Mouse (Mus musculus): ENCODE data around the gene Gm10322. TPM values are rescaled to one million over a fixed set of nuclear protein-coding genes. Genes with fewer than 3 reads are reported as not detected.

The Gm10322 gene
- polyA plus RNA-seq, 1 experiment from 2014 or later: not detected

GRCm38 (mm10) chr10:59637596-59638124 is 21.8 kb downstream of the Gm10322 start:
- Histone ChIP-seq H3K27me3 (replicated peaks; ENCODE audit: control insufficient read depth, insufficient read depth, low read length) (no peaks in the 10 kb centered on the region), H3K36me3 (ENCODE audit: control insufficient read depth, insufficient read depth, low read length) (no peaks in the 10 kb centered on the region), H3K4me2 (ENCODE audit: low read length) (no peak overlapping the region), H3K27ac (ENCODE audit: low read depth, low read length) (no peak overlapping the region), H3K4me3 (ENCODE audit: low read length) (no peak overlapping the region), H3K9me3 (ENCODE audit: control insufficient read depth, low read length) (no peaks in the 10 kb centered on the region), H3K9ac (ENCODE audit: low read depth, low read length) (no peak overlapping the region), H3K4me1 (ENCODE audit: control insufficient read depth, insufficient read depth, low read depth, low read length) (no peaks in the 10 kb centered on the region)
- ATAC-seq: no peak
- 86% methylated on average over 7 of the region's 7 CpGs for WGBS

GRCm38 (mm10) chr10:59638576-59638975 is 22.7 kb downstream of the Gm10322 start:
- ATAC-seq: no peak
- H3K4me1 ChIP-seq (ENCODE audit: control insufficient read depth, insufficient read depth, low read depth, low read length): no peaks in the 10 kb centered on the region
- H3K4me3 ChIP-seq (ENCODE audit: low read length): no peak overlapping the region
- 81% methylated on average over 6 of the region's 6 CpGs for WGBS
- H3K9me3 ChIP-seq (ENCODE audit: control insufficient read depth, low read length): no peaks in the 10 kb centered on the region
- H3K36me3 ChIP-seq (ENCODE audit: control insufficient read depth, insufficient read depth, low read length): no peaks in the 10 kb centered on the region
- no peak overlapping the region for H3K27ac ChIP-seq (ENCODE audit: low read depth, low read length)
- H3K4me2 ChIP-seq (ENCODE audit: low read length): no peak overlapping the region
- no peaks in the 10 kb centered on the region for H3K27me3 ChIP-seq (replicated peaks; ENCODE audit: control insufficient read depth, insufficient read depth, low read length)
- no peak overlapping the region for H3K9ac ChIP-seq (ENCODE audit: low read depth, low read length)

- no peak for ATAC-seq
- no peak overlapping the region for H3K27ac ChIP-seq (ENCODE audit: low read depth, low read length)
- H3K9ac ChIP-seq (ENCODE audit: low read depth, low read length): no peak overlapping the region
- H3K4me1 ChIP-seq (ENCODE audit: control insufficient read depth, insufficient read depth, low read depth, low read length): no peaks in the 10 kb centered on the region
- no peaks in the 10 kb centered on the region for H3K27me3 ChIP-seq (replicated peaks; ENCODE audit: control insufficient read depth, insufficient read depth, low read length)
- no peak overlapping the region for H3K4me2 ChIP-seq (ENCODE audit: low read length)
- WGBS: 72% methylated on average over 8 of the region's 8 CpGs
- no peak overlapping the region for H3K4me3 ChIP-seq (ENCODE audit: low read length)
- no peaks in the 10 kb centered on the region for H3K36me3 ChIP-seq (ENCODE audit: control insufficient read depth, insufficient read depth, low read length)
- H3K9me3 ChIP-seq (ENCODE audit: control insufficient read depth, low read length): no peaks in the 10 kb centered on the region
These were observed 27.0 kb downstream of the Gm10322 start for GRCm38 (mm10) chr10:59642659-59643377.

- H3K9ac ChIP-seq (ENCODE audit: low read depth, low read length): no peak overlapping the region
- H3K4me1 ChIP-seq (ENCODE audit: control insufficient read depth, insufficient read depth, low read depth, low read length): no peaks in the 10 kb centered on the region
- no peak for ATAC-seq
- no peak overlapping the region for H3K27ac ChIP-seq (ENCODE audit: low read depth, low read length)
- H3K36me3 ChIP-seq (ENCODE audit: control insufficient read depth, insufficient read depth, low read length): no peaks in the 10 kb centered on the region
- H3K4me2 ChIP-seq (ENCODE audit: low read length): no peak overlapping the region
- H3K9me3 ChIP-seq (ENCODE audit: control insufficient read depth, low read length): no peaks in the 10 kb centered on the region
- WGBS: 85% methylated on average over 9 of the region's 9 CpGs
- no peak overlapping the region for H3K4me3 ChIP-seq (ENCODE audit: low read length)
- no peaks in the 10 kb centered on the region for H3K27me3 ChIP-seq (replicated peaks; ENCODE audit: control insufficient read depth, insufficient read depth, low read length)
These were observed 27.8 kb downstream of the Gm10322 start for GRCm38 (mm10) chr10:59643645-59644044.

- Histone ChIP-seq H3K4me2 (ENCODE audit: low read length) (no peak overlapping the region), H3K9me3 (ENCODE audit: control insufficient read depth, low read length) (peaks cover 2% of the 10 kb centered on the region; the same call in 1 of the 2 replicates), H3K36me3 (ENCODE audit: control insufficient read depth, insufficient read depth, low read length) (no peaks in the 10 kb centered on the region), H3K4me3 (ENCODE audit: low read length) (no peak overlapping the region), H3K9ac (ENCODE audit: low read depth, low read length) (no peak overlapping the region), H3K27me3 (replicated peaks; ENCODE audit: control insufficient read depth, insufficient read depth, low read length) (no peaks in the 10 kb centered on the region), H3K4me1 (ENCODE audit: control insufficient read depth, insufficient read depth, low read depth, low read length) (no peaks in the 10 kb centered on the region), H3K27ac (ENCODE audit: low read depth, low read length) (no peak overlapping the region)
- no peak for ATAC-seq
- WGBS: 79% methylated on average over 2 of the region's 2 CpGs
These were observed 28.8 kb downstream of the Gm10322 start for GRCm38 (mm10) chr10:59644710-59645109.

- ATAC-seq: no peak
- 90% methylated on average over 4 of the region's 4 CpGs for WGBS
These were observed 29.3 kb downstream of the Gm10322 start for GRCm38 (mm10) chr10:59645153-59645552.

GRCm38 (mm10) chr10:59646821-59647378 is 31.0 kb downstream of the Gm10322 start:
- Histone ChIP-seq H3K4me1 (ENCODE audit: control insufficient read depth, insufficient read depth, low read depth, low read length) (no peaks in the 10 kb centered on the region), H3K36me3 (ENCODE audit: control insufficient read depth, insufficient read depth, low read length) (no peaks in the 10 kb centered on the region), H3K9me3 (ENCODE audit: control insufficient read depth, low read length) (peaks cover 3% of the 10 kb centered on the region; the same call in 1 of the 2 replicates), H3K27ac (ENCODE audit: low read depth, low read length) (no peak overlapping the region), H3K4me3 (ENCODE audit: low read length) (no peak overlapping the region), H3K27me3 (replicated peaks; ENCODE audit: control insufficient read depth, insufficient read depth, low read length) (no peaks in the 10 kb centered on the region), H3K9ac (ENCODE audit: low read depth, low read length) (no peak overlapping the region), H3K4me2 (ENCODE audit: low read length) (no peak overlapping the region)
- WGBS: 85% methylated on average over 5 of the region's 5 CpGs
- no peak for ATAC-seq

More at GRCm38 (mm10) chr10:59645153-59645552, 29.3 kb downstream of the Gm10322 start:
- Histone ChIP-seq H3K4me3 (ENCODE audit: low read length) (no peak overlapping the region), H3K9ac (ENCODE audit: low read depth, low read length) (no peak overlapping the region), H3K9me3 (ENCODE audit: control insufficient read depth, low read length) (peaks cover 3% of the 10 kb centered on the region; the same call in 1 of the 2 replicates), H3K27ac (ENCODE audit: low read depth, low read length) (no peak overlapping the region), H3K4me2 (ENCODE audit: low read length) (no peak overlapping the region), H3K4me1 (ENCODE audit: control insufficient read depth, insufficient read depth, low read depth, low read length) (no peaks in the 10 kb centered on the region), H3K36me3 (ENCODE audit: control insufficient read depth, insufficient read depth, low read length) (no peaks in the 10 kb centered on the region), H3K27me3 (replicated peaks; ENCODE audit: control insufficient read depth, insufficient read depth, low read length) (no peaks in the 10 kb centered on the region)

GRCm38 (mm10) chr10:59656799-59657198 is 40.9 kb downstream of the Gm10322 start:
- Histone ChIP-seq H3K9ac (ENCODE audit: low read depth, low read length) (no peak overlapping the region), H3K4me2 (ENCODE audit: low read length) (no peak overlapping the region), H3K27ac (ENCODE audit: low read depth, low read length) (no peak overlapping the region), H3K9me3 (ENCODE audit: control insufficient read depth, low read length) (peaks cover 4% of the 10 kb centered on the region), H3K4me1 (ENCODE audit: control insufficient read depth, insufficient read depth, low read depth, low read length) (no peaks in the 10 kb centered on the region), H3K36me3 (ENCODE audit: control insufficient read depth, insufficient read depth, low read length) (no peaks in the 10 kb centered on the region), H3K27me3 (replicated peaks; ENCODE audit: control insufficient read depth, insufficient read depth, low read length) (no peaks in the 10 kb centered on the region), H3K4me3 (ENCODE audit: low read length) (no peak overlapping the region)
- 79% methylated on average over 13 of the region's 13 CpGs for WGBS
- no peak for ATAC-seq

- ATAC-seq: no peak
- Histone ChIP-seq H3K9me3 (ENCODE audit: control insufficient read depth, low read length) (peaks cover 4% of the 10 kb centered on the region), H3K27me3 (replicated peaks; ENCODE audit: control insufficient read depth, insufficient read depth, low read length) (no peaks in the 10 kb centered on the region), H3K4me1 (ENCODE audit: control insufficient read depth, insufficient read depth, low read depth, low read length) (peaks cover 4% of the 10 kb centered on the region), H3K4me2 (ENCODE audit: low read length) (no peak overlapping the region), H3K27ac (ENCODE audit: low read depth, low read length) (no peak overlapping the region), H3K4me3 (ENCODE audit: low read length) (no peak overlapping the region), H3K9ac (ENCODE audit: low read depth, low read length) (no peak overlapping the region), H3K36me3 (ENCODE audit: control insufficient read depth, insufficient read depth, low read length) (no peaks in the 10 kb centered on the region)
- 87% methylated on average over 2 of the region's 2 CpGs for WGBS
These were observed 48.9 kb downstream of the Gm10322 start for GRCm38 (mm10) chr10:59664765-59665164.
